Mouse (Mus musculus): ENCODE results near the gene Ppp2r5b. TPM values are rescaled to one million over a fixed set of nuclear protein-coding genes. Genes with fewer than 3 reads are reported as not detected.

Ppp2r5b gene
- polyA plus RNA-seq, 1 experiment = 154 TPM

GRCm38 (mm10) chr19:6277661-6278438, 42.2 kb upstream of the Ppp2r5b start:
- peaks cover 9% of the 10 kb centered on the region; the same call in 1 of the 2 replicates for H3K4me1 ChIP-seq (ENCODE audit: control insufficient read depth, insufficient read depth, low read length)
- peak overlapping the region; percentile 83 for H3K4me3 ChIP-seq (ENCODE audit: insufficient read depth, low read length)
- no peak overlapping the region for H3K27ac ChIP-seq (ENCODE audit: insufficient read depth, low read length)
- TF ChIP-seq CTCF (IDR thresholded peaks at IDR 0.05; ENCODE audit: extremely low read depth, insufficient read depth, low read length) (no peak), POLR2A (IDR thresholded peaks at IDR 0.05; ENCODE audit: extremely low read depth, insufficient read depth, low read length) (no peak)

GRCm38 (mm10) chr19:6276426-6277421, 41.1 kb upstream of the Ppp2r5b start, which contains the start of gene Ehd1:
Gene Ehd1, plus strand, starts transcription at chr19:6276725.
- Histone ChIP-seq H3K4me3 (ENCODE audit: insufficient read depth, low read length) (peak within 1 kb of the TSS; percentile 83), H3K27ac (ENCODE audit: insufficient read depth, low read length) (0 out of 2 replicates have a peak within 1 kb of the TSS, but pooled peaks have one; percentile 45), H3K4me1 (ENCODE audit: control insufficient read depth, insufficient read depth, low read length) (peaks cover 9% of the 10 kb centered on the region; the same call in 1 of the 2 replicates)
- TF ChIP-seq CTCF (IDR thresholded peaks at IDR 0.05; ENCODE audit: extremely low read depth, insufficient read depth, low read length) = peak; percentile 40
- TF ChIP-seq POLR2A (IDR thresholded peaks at IDR 0.05; ENCODE audit: extremely low read depth, insufficient read depth, low read length) = peak; percentile 50; the same call in 1 of the 2 replicates

- no peak for TF ChIP-seq POLR2A (IDR thresholded peaks at IDR 0.05; ENCODE audit: extremely low read depth, insufficient read depth, low read length)
- TF ChIP-seq CTCF (IDR thresholded peaks at IDR 0.05; ENCODE audit: extremely low read depth, insufficient read depth, low read length) = no peak
- Histone ChIP-seq H3K4me1 (ENCODE audit: control insufficient read depth, insufficient read depth, low read length) (peaks cover 9% of the 10 kb centered on the region; the same call in 1 of the 2 replicates), H3K4me3 (ENCODE audit: insufficient read depth, low read length) (peak overlapping the region; percentile 83), H3K27ac (ENCODE audit: insufficient read depth, low read length) (no peak overlapping the region)
These were observed 40.2 kb upstream of the Ppp2r5b start for GRCm38 (mm10) chr19:6275740-6276389.

GRCm38 (mm10) chr19:6273998-6274608, 38.4 kb upstream of the Ppp2r5b start:
- no peak overlapping the region for H3K27ac ChIP-seq (ENCODE audit: insufficient read depth, low read length)
- 0 out of 2 replicates have a peak, but pooled peaks cover 5% of the 10 kb centered on the region for H3K4me1 ChIP-seq (ENCODE audit: control insufficient read depth, insufficient read depth, low read length)
- TF ChIP-seq CTCF (IDR thresholded peaks at IDR 0.05; ENCODE audit: extremely low read depth, insufficient read depth, low read length) (no peak), POLR2A (IDR thresholded peaks at IDR 0.05; ENCODE audit: extremely low read depth, insufficient read depth, low read length) (no peak)
- H3K4me3 ChIP-seq (ENCODE audit: insufficient read depth, low read length) = no peak overlapping the region

GRCm38 (mm10) chr19:6273592-6273991, 37.9 kb upstream of the Ppp2r5b start:
- Histone ChIP-seq H3K27ac (ENCODE audit: insufficient read depth, low read length) (no peak overlapping the region), H3K4me3 (ENCODE audit: insufficient read depth, low read length) (no peak overlapping the region), H3K4me1 (ENCODE audit: control insufficient read depth, insufficient read depth, low read length) (0 out of 2 replicates have a peak, but pooled peaks cover 2% of the 10 kb centered on the region)
- no peak for TF ChIP-seq CTCF (IDR thresholded peaks at IDR 0.05; ENCODE audit: extremely low read depth, insufficient read depth, low read length)
- no peak for TF ChIP-seq POLR2A (IDR thresholded peaks at IDR 0.05; ENCODE audit: extremely low read depth, insufficient read depth, low read length)

- Histone ChIP-seq H3K27ac (ENCODE audit: insufficient read depth, low read length) (no peak overlapping the region), H3K4me1 (ENCODE audit: control insufficient read depth, insufficient read depth, low read length) (no peaks in the 10 kb centered on the region), H3K4me3 (ENCODE audit: insufficient read depth, low read length) (no peak overlapping the region)
- no peak for TF ChIP-seq POLR2A (IDR thresholded peaks at IDR 0.05; ENCODE audit: extremely low read depth, insufficient read depth, low read length)
- TF ChIP-seq CTCF (IDR thresholded peaks at IDR 0.05; ENCODE audit: extremely low read depth, insufficient read depth, low read length) = no peak
These were observed 37.1 kb upstream of the Ppp2r5b start for GRCm38 (mm10) chr19:6272738-6273137.

- TF ChIP-seq POLR2A (IDR thresholded peaks at IDR 0.05; ENCODE audit: extremely low read depth, insufficient read depth, low read length) = no peak
- TF ChIP-seq CTCF (IDR thresholded peaks at IDR 0.05; ENCODE audit: extremely low read depth, insufficient read depth, low read length) = no peak
- Histone ChIP-seq H3K4me1 (ENCODE audit: control insufficient read depth, insufficient read depth, low read length) (no peaks in the 10 kb centered on the region), H3K4me3 (ENCODE audit: insufficient read depth, low read length) (no peak overlapping the region), H3K27ac (ENCODE audit: insufficient read depth, low read length) (no peak overlapping the region)
These were observed 36.4 kb upstream of the Ppp2r5b start for GRCm38 (mm10) chr19:6272053-6272452.

- Histone ChIP-seq H3K27ac (ENCODE audit: insufficient read depth, low read length) (no peak overlapping the region), H3K4me1 (ENCODE audit: control insufficient read depth, insufficient read depth, low read length) (no peaks in the 10 kb centered on the region), H3K4me3 (ENCODE audit: insufficient read depth, low read length) (no peak overlapping the region)
- no peak for TF ChIP-seq CTCF (IDR thresholded peaks at IDR 0.05; ENCODE audit: extremely low read depth, insufficient read depth, low read length)
- no peak for TF ChIP-seq POLR2A (IDR thresholded peaks at IDR 0.05; ENCODE audit: extremely low read depth, insufficient read depth, low read length)
These were observed 35.5 kb upstream of the Ppp2r5b start for GRCm38 (mm10) chr19:6271206-6271605.

Measured in cortical plate, adult 2 months (tissue).